Mouse (Mus musculus): ENCODE measurements around the gene Dnah8. TPM values are rescaled to one million over a fixed set of nuclear protein-coding genes. Genes with fewer than 3 reads are reported as not detected.
"Not testable (repeated sequence)": the region's sequence is repeated elsewhere in the genome, so short reads cannot be mapped to it uniquely, and the experiment has no call there.

Dnah8 gene
- total and polyA plus RNA-seq, 2 experiments from 2014 or later = 2.1 to 5.0 TPM

- no peaks in the 10 kb centered on the region for H3K9me3 ChIP-seq (ENCODE audit: low read length)
- no peak overlapping the region for H3K9ac ChIP-seq
- no peaks in the 10 kb centered on the region for H3K36me3 ChIP-seq (ENCODE audit: insufficient read depth)
- no peak overlapping the region for H3K4me3 ChIP-seq (ENCODE audit: low read depth, low read length)
- TF ChIP-seq CTCF (IDR thresholded peaks at IDR 0.05; ENCODE audit: low read depth) = no peak
- WGBS = 88% methylated on average over 5 of the region's 5 CpGs
- no peak for ATAC-seq
- H3K4me2 ChIP-seq (ENCODE audit: low read depth) = no peak overlapping the region
- no peak overlapping the region for H3K27ac ChIP-seq (ENCODE audit: low read depth, low read length)
- peaks cover 4% of the 10 kb centered on the region; the same call in 1 of the 2 replicates for H3K4me1 ChIP-seq (ENCODE audit: insufficient read depth)
- DNase-seq = no peak
- no peaks in the 10 kb centered on the region for H3K27me3 ChIP-seq (ENCODE audit: insufficient read depth, low read length)
Observed at GRCm38 (mm10) chr17:30616203-30616602, 8.0 kb upstream of the Dnah8 start.

GRCm38 (mm10) chr17:30618136-30618891 is 5.8 kb upstream of the Dnah8 start:
- 85% methylated on average over 3 of the region's 3 CpGs for WGBS
- Histone ChIP-seq H3K36me3 (ENCODE audit: insufficient read depth) (no peaks in the 10 kb centered on the region), H3K4me1 (ENCODE audit: insufficient read depth) (no peaks in the 10 kb centered on the region), H3K4me2 (ENCODE audit: low read depth) (no peak overlapping the region), H3K27ac (ENCODE audit: low read depth, low read length) (no peak overlapping the region), H3K9me3 (ENCODE audit: low read length) (no peaks in the 10 kb centered on the region), H3K27me3 (ENCODE audit: insufficient read depth, low read length) (no peaks in the 10 kb centered on the region), H3K9ac (no peak overlapping the region), H3K4me3 (ENCODE audit: low read depth, low read length) (no peak overlapping the region)
- ATAC-seq (no peak), DNase-seq (no peak)
- no peak for TF ChIP-seq CTCF (IDR thresholded peaks at IDR 0.05; ENCODE audit: low read depth)

- H3K9ac ChIP-seq = no peak overlapping the region
- no peak for TF ChIP-seq CTCF (IDR thresholded peaks at IDR 0.05; ENCODE audit: low read depth)
- DNase-seq = no peak
- H3K4me2 ChIP-seq (ENCODE audit: low read depth) = no peak overlapping the region
- H3K36me3 ChIP-seq (ENCODE audit: insufficient read depth) = no peaks in the 10 kb centered on the region
- H3K4me3 ChIP-seq (ENCODE audit: low read depth, low read length) = no peak overlapping the region
- no peaks in the 10 kb centered on the region for H3K9me3 ChIP-seq (ENCODE audit: low read length)
- WGBS = 40% methylated on average over 2 of the region's 2 CpGs
- H3K4me1 ChIP-seq (ENCODE audit: insufficient read depth) = no peaks in the 10 kb centered on the region
- H3K27me3 ChIP-seq (ENCODE audit: insufficient read depth, low read length) = no peaks in the 10 kb centered on the region
- no peak overlapping the region for H3K27ac ChIP-seq (ENCODE audit: low read depth, low read length)
- no peak for ATAC-seq
Observed at GRCm38 (mm10) chr17:30619153-30619552, 5.0 kb upstream of the Dnah8 start.

GRCm38 (mm10) chr17:30620548-30620947 is 3.6 kb upstream of the Dnah8 start:
- H3K4me3 ChIP-seq (ENCODE audit: low read depth, low read length) = no peak overlapping the region
- no peak for TF ChIP-seq CTCF (IDR thresholded peaks at IDR 0.05; ENCODE audit: low read depth)
- 75% methylated on average over 2 of the region's 2 CpGs for WGBS
- no peaks in the 10 kb centered on the region for H3K9me3 ChIP-seq (ENCODE audit: low read length)
- H3K4me1 ChIP-seq (ENCODE audit: insufficient read depth) = no peaks in the 10 kb centered on the region
- no peak overlapping the region for H3K27ac ChIP-seq (ENCODE audit: low read depth, low read length)
- no peak overlapping the region for H3K4me2 ChIP-seq (ENCODE audit: low read depth)
- DNase-seq (no peak), ATAC-seq (no peak)
- no peaks in the 10 kb centered on the region for H3K36me3 ChIP-seq (ENCODE audit: insufficient read depth)
- no peaks in the 10 kb centered on the region for H3K27me3 ChIP-seq (ENCODE audit: insufficient read depth, low read length)
- no peak overlapping the region for H3K9ac ChIP-seq

- ATAC-seq (no peak), DNase-seq (no peak)
- no peak overlapping the region for H3K27ac ChIP-seq (ENCODE audit: low read depth, low read length)
- WGBS = 68% methylated on average over 4 of the region's 4 CpGs
- TF ChIP-seq CTCF (IDR thresholded peaks at IDR 0.05; ENCODE audit: low read depth) = no peak
- H3K9ac ChIP-seq = no peak overlapping the region
- H3K4me1 ChIP-seq (ENCODE audit: insufficient read depth) = no peaks in the 10 kb centered on the region
- no peaks in the 10 kb centered on the region for H3K27me3 ChIP-seq (ENCODE audit: insufficient read depth, low read length)
- H3K36me3 ChIP-seq (ENCODE audit: insufficient read depth) = no peaks in the 10 kb centered on the region
- H3K4me2 ChIP-seq (ENCODE audit: low read depth) = no peak overlapping the region
- H3K4me3 ChIP-seq (ENCODE audit: low read depth, low read length) = no peak overlapping the region
- no peaks in the 10 kb centered on the region for H3K9me3 ChIP-seq (ENCODE audit: low read length)
Observed at GRCm38 (mm10) chr17:30621450-30621849, 2.7 kb upstream of the Dnah8 start.

GRCm38 (mm10) chr17:30623200-30623599 is 954 bp upstream of the Dnah8 start:
- no peak overlapping the region for H3K27ac ChIP-seq (ENCODE audit: low read depth, low read length)
- no peaks in the 10 kb centered on the region for H3K36me3 ChIP-seq (ENCODE audit: insufficient read depth)
- no peak for ATAC-seq
- no peak overlapping the region for H3K9ac ChIP-seq
- H3K4me3 ChIP-seq (ENCODE audit: low read depth, low read length) = no peak overlapping the region
- TF ChIP-seq CTCF (IDR thresholded peaks at IDR 0.05; ENCODE audit: low read depth) = no peak
- DNase-seq = no peak
- WGBS = 75% methylated on average over 3 of the region's 3 CpGs
- H3K9me3 ChIP-seq (ENCODE audit: low read length) = no peaks in the 10 kb centered on the region
- H3K4me1 ChIP-seq (ENCODE audit: insufficient read depth) = no peaks in the 10 kb centered on the region
- no peak overlapping the region for H3K4me2 ChIP-seq (ENCODE audit: low read depth)
- no peaks in the 10 kb centered on the region for H3K27me3 ChIP-seq (ENCODE audit: insufficient read depth, low read length)

GRCm38 (mm10) chr17:30626719-30627118 is 2.6 kb downstream of the Dnah8 start, which contains the start of gene Glo1:
Gene Glo1, minus strand, starts transcription at chr17:30626871.
- not testable (repeated sequence) for H3K9ac ChIP-seq; H3K4me2 ChIP-seq (ENCODE audit: low read depth); H3K36me3 ChIP-seq (ENCODE audit: insufficient read depth); H3K4me3 ChIP-seq (ENCODE audit: low read depth, low read length); H3K27me3 ChIP-seq (ENCODE audit: insufficient read depth, low read length); H3K9me3 ChIP-seq (ENCODE audit: low read length); ATAC-seq; DNase-seq; H3K4me1 ChIP-seq (ENCODE audit: insufficient read depth); H3K27ac ChIP-seq (ENCODE audit: low read depth, low read length)
- WGBS = no CpG with 5 or more reads among the region's 20 CpGs

Measured in forebrain, postnatal 0 days (tissue).